Mouse (Mus musculus) limb, embryonic 13.5 days (tissue): ENCODE data around the gene Abhd12b. TPM values are rescaled to one million over a fixed set of nuclear protein-coding genes. Genes with fewer than 3 reads are reported as not detected.

Experiments
- ATAC-seq: fragments of 200-750 bp; cut with Nextera tagmentation; 2 replicates; pipeline ENCODE4 v1.8.0; 2017; ENCODE audit warnings: low read depth, moderate number of reproducible peaks, moderate TSS enrichment; ENCODE audit not compliant: low FRiP score
- H3K27ac ChIP-seq: fragments of 300-500 bp; sonication (generic); 2 replicates; pipeline ENCODE4 v1.5.1; 2015; ENCODE audit warnings: inconsistent platforms, mild to moderate bottlenecking, moderate library complexity
- H3K27me3 ChIP-seq: fragments of 300-500 bp; sonication (generic); 2 replicates; pipeline ENCODE4 v1.6.1; 2015; ENCODE audit warnings: mild to moderate bottlenecking, inconsistent platforms
- H3K36me3 ChIP-seq: fragments of 300-500 bp; sonication (generic); 2 replicates; pipeline ENCODE4 v1.6.1; 2015; ENCODE audit warnings: inconsistent platforms, mild to moderate bottlenecking, moderate library complexity
- H3K4me1 ChIP-seq: fragments of 300-500 bp; sonication (generic); 2 replicates; pipeline ENCODE4 v1.6.1; 2015; ENCODE audit warnings: inconsistent platforms
- H3K4me2 ChIP-seq: fragments of 300-500 bp; sonication (generic); replicated peaks from 2 replicates; pipeline ENCODE4 v1.6.1; 2015; ENCODE audit warnings: inconsistent platforms, mild to moderate bottlenecking, moderate library complexity
- H3K4me3 ChIP-seq: fragments of 300-500 bp; sonication (generic); 2 replicates; pipeline ENCODE4 v1.5.1; 2015; ENCODE audit warnings: moderate library complexity, mild to moderate bottlenecking, inconsistent platforms
- H3K9ac ChIP-seq: fragments of 300-500 bp; sonication (generic); 2 replicates; pipeline ENCODE4 v1.6.1; 2015; ENCODE audit warnings: mild to moderate bottlenecking, inconsistent platforms
- H3K9me3 ChIP-seq: fragments of 300-500 bp; sonication (generic); 2 replicates; pipeline ENCODE4 v1.6.1; 2016; ENCODE audit warnings: inconsistent platforms
- WGBS: fragments of 180-500 bp; shearing (Covaris S2); methylation state at CpG from one replicate; pipeline ENCODE4 v1.1.7; 2015; 5-methylcytosine and 5-hydroxymethylcytosine counted together
- polyA plus RNA-seq: library from polyadenylated mRNA; unstranded; fragments of >200 nt; fragmentation: Nextera tagmentation; extraction: Ambion mirVana; gene quantifications from 2 replicates; pipeline ENCODE4 v1.2.1, GENCODE M21; 2015

Abhd12b gene
- polyA plus RNA-seq, 1 experiment from 2014 or later = not detected

DNA sequence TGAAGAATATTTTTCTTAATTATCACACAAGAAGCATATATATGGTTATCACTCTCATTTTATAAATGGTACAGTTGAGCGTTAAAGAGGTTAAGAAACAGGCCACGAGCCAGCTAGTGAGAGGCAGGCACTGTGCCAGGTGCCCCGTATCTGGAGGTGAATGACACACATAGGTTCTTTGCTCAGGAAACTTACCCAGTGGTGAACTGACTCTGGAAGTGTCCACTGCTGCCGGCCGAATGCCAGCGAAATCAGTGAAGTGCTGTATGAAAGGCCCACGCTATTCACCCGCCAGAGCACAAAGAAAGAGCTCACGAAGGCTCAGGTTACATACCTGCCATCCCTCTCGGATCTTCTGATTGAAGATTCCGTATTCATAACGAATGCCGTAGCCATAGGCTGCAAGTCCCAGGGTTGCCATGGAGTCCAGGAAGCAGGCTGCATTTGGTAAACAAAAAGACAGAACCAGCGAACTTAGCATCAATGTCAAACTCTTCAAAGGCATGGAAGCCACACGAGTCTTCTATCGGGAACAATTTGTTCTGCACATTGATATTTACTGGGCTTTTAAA lies 62.4 kb downstream of the Abhd12b start:
- no peak overlapping the region for H3K4me2 ChIP-seq
- no peak overlapping the region for H3K4me3 ChIP-seq
- no peak for ATAC-seq
- no peaks in the 10 kb centered on the region for H3K27me3 ChIP-seq
- no peaks in the 10 kb centered on the region for H3K4me1 ChIP-seq
- no peaks in the 10 kb centered on the region for H3K9me3 ChIP-seq
- H3K27ac ChIP-seq = no peak overlapping the region
- WGBS = 73% methylated on average over 16 of the region's 16 CpGs
- H3K36me3 ChIP-seq = no peaks in the 10 kb centered on the region
- H3K9ac ChIP-seq = no peak overlapping the region

DNA sequence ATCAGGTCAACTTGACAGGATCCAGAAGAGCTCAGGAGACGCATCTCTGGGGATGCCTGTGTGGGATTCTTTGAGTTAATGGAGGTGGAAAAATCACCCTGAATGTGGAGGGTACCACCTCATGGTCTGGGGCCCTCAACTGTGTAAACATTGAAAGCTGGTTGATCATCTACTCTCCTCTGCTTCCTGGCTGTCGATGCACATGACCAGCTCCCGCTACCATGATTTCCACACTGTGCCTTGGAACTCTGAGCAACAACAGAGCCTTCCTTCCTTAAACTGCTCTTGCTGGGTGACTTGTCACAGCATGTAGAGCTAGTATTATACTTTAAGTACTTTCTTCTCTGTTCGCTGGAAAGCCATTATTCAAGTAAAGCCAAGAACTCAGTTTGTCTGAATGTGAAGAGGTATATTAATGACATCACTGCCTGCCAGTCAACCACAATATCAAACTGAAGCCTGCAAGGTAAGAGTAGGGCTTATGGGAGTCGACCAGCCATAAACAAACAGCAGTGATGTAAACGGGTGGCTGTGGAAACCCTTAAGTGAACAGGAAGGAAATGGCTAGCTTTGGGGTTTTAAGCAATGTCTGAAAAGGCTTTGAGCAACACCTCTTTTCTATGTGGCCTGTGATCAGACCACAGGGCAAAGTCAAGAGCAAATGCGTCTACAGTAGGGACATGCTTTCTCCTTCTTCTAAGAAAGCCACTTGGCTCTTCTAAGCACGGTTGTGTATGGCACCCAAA lies 65.0 kb downstream of the Abhd12b start:
- Histone ChIP-seq H3K9me3 (no peaks in the 10 kb centered on the region), H3K4me2 (no peak overlapping the region), H3K4me3 (no peak overlapping the region), H3K4me1 (no peaks in the 10 kb centered on the region), H3K27ac (no peak overlapping the region), H3K36me3 (no peaks in the 10 kb centered on the region), H3K9ac (no peak overlapping the region), H3K27me3 (no peaks in the 10 kb centered on the region)
- WGBS = 84% methylated on average over 8 of the region's 8 CpGs
- ATAC-seq = no peak

DNA sequence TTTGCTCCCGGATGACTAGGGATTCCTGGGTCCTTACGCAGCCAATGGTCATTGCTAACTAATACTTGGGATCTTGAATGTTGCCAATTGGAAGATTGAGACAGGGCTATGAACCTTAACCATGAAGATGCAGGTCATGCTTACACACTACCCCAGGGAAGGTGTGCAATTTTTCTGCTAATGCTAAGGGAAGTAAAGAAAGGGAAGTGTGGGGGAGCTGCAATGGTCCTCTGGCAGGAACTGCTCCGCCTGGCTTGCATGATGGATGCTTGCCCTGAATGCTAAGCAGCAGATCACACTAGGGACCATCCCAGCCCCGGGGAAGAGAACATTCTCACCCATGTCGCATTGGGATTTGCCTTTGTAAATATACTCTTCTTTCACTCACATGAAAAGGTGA lies 67.5 kb downstream of the Abhd12b start:
- WGBS = 78% methylated on average over 5 of the region's 5 CpGs
- no peaks in the 10 kb centered on the region for H3K9me3 ChIP-seq
- no peak for ATAC-seq
- H3K27me3 ChIP-seq = peaks cover 7% of the 10 kb centered on the region; the same call in 1 of the 2 replicates
- no peak overlapping the region for H3K9ac ChIP-seq
- H3K4me3 ChIP-seq = no peak overlapping the region
- no peaks in the 10 kb centered on the region for H3K36me3 ChIP-seq
- no peak overlapping the region for H3K27ac ChIP-seq
- H3K4me1 ChIP-seq = peaks cover 1% of the 10 kb centered on the region; the same call in 1 of the 2 replicates
- H3K4me2 ChIP-seq = no peak overlapping the region

DNA sequence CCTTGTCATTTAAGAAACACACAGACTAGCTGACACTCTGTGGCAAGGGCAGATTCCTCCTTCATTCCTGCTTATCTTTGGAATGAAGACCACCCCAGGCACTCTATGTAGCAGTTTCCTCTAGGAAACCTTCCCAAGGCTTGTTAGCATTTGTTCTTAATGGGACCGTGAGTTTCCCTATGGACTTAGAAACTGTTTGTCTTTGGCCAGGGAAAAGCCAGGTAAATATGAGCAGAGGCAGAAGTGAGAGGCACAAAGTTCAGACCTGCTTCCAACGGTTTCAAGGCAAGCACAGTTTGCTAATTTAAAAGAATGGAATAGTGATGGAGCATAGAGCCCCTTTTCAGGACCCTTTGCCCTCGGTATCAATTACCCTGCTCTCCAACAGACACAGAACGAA lies 69.4 kb downstream of the Abhd12b start:
- no peak overlapping the region for H3K4me2 ChIP-seq
- 73% methylated on average over 4 of the region's 4 CpGs for WGBS
- no peak for ATAC-seq
- H3K36me3 ChIP-seq = no peaks in the 10 kb centered on the region
- no peak overlapping the region for H3K27ac ChIP-seq
- H3K4me1 ChIP-seq = peaks cover 9% of the 10 kb centered on the region
- H3K27me3 ChIP-seq = peaks cover 7% of the 10 kb centered on the region; the same call in 1 of the 2 replicates
- H3K4me3 ChIP-seq = no peak overlapping the region
- no peaks in the 10 kb centered on the region for H3K9me3 ChIP-seq
- H3K9ac ChIP-seq = no peak overlapping the region

DNA sequence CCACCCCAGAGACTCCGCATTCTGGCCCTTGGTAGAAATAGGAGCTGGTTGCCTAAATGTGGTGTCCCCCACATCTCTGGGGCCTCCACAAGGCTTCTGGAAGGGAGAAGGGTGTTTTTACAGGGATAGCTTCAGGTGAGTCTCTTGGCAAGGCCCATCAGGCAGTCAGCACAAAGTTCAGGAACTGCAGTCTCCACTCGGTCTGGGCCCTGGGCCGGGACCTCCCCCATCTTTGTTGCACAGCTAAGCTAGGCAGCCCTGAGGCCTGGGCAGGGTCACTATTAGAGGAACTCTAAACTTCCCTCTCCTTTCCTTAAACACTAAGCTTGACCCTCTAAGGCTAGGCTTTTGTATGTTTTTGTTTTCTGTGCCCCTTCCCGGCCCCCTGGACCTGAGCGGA lies 72.7 kb downstream of the Abhd12b start:
- peaks cover 7% of the 10 kb centered on the region; the same call in 1 of the 2 replicates for H3K27me3 ChIP-seq
- ATAC-seq = peak; percentile 16; the same call in 1 of the 2 replicates
- peak overlapping the region; percentile 52 for H3K4me3 ChIP-seq
- peaks cover 9% of the 10 kb centered on the region for H3K4me1 ChIP-seq
- H3K9me3 ChIP-seq = no peaks in the 10 kb centered on the region
- 38% methylated on average over 5 of the region's 5 CpGs for WGBS
- H3K36me3 ChIP-seq = no peaks in the 10 kb centered on the region
- peak overlapping the region; percentile 90 for H3K4me2 ChIP-seq
- no peak overlapping the region for H3K27ac ChIP-seq
- peak overlapping the region; percentile 70 for H3K9ac ChIP-seq

DNA sequence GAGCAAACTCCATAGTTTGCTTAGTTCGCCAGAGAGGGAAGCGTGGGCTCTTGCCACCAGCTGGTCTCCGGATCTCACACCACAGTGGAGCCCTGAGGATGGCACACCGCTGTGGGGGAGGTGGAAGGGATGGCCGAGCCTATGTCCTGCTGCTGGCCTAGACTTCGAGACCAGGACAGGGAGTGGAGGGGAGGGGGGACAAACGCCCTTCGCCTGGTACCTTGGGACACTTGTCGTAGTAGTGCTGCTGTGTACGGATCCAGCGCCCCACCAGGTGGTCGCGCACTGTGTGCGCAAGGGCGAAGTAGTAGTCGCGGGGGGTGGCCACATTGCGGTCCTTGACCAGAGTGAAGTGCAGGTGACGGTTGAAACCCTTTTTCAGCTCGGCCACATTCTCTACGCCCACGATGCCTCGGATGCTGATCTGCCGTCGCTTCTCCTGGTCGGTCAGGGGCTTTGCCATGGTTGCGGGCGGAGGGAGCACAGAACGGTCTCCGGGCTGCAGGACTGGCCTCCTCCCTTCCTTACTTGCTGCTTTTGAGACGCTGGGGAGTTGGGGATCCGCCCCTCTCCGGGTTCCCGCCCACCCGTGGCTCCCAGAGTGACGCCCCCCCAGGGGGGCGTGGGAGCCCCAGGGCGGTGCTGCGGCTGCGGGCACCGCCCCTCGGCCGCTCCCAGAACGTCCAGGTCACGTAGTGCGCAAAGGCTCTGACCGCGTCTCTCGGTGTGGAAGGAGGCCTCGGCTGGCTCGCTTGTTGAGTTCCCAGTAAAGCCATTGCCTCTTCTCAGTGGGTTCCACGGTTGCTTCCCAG lies 73.4 kb downstream of the Abhd12b start:
- H3K27ac ChIP-seq = no peak overlapping the region
- H3K4me1 ChIP-seq = peaks cover 9% of the 10 kb centered on the region
- peak; percentile 78 for ATAC-seq
- no peaks in the 10 kb centered on the region for H3K9me3 ChIP-seq
- peak overlapping the region; percentile 70 for H3K9ac ChIP-seq
- peak overlapping the region; percentile 52 for H3K4me3 ChIP-seq
- H3K27me3 ChIP-seq = peaks cover 7% of the 10 kb centered on the region; the same call in 1 of the 2 replicates
- no peaks in the 10 kb centered on the region for H3K36me3 ChIP-seq
- peak overlapping the region; percentile 90 for H3K4me2 ChIP-seq
- WGBS = under 1% methylated on average over 51 of the region's 52 CpGs

DNA sequence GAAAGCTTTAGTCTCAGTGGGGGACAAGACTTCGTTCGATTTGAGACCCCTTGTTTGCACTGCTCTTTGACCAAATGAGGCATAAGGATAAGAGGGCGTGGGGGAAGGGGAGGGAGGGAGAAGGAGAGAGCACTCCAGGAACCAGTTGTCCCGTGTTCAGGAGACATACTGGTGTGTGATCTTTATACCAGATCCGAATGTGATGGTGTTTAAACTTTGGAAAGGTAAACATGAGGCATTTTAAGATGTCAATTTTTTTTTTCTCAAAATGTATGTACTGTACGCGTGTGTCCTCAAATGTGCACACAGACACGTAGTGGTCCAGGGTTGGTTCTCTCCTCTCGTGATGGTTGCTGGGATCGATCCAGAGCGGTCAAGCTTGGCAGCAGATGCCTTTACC lies 74.2 kb downstream of the Abhd12b start:
- Histone ChIP-seq H3K36me3 (no peaks in the 10 kb centered on the region), H3K27me3 (peaks cover 7% of the 10 kb centered on the region; the same call in 1 of the 2 replicates), H3K4me1 (peaks cover 9% of the 10 kb centered on the region), H3K9ac (no peak overlapping the region), H3K4me3 (peak overlapping the region; percentile 52; the same call in 1 of the 2 replicates), H3K4me2 (peak overlapping the region; percentile 90), H3K9me3 (no peaks in the 10 kb centered on the region), H3K27ac (no peak overlapping the region)
- ATAC-seq = no peak
- 68% methylated on average over 11 of the region's 11 CpGs for WGBS

DNA sequence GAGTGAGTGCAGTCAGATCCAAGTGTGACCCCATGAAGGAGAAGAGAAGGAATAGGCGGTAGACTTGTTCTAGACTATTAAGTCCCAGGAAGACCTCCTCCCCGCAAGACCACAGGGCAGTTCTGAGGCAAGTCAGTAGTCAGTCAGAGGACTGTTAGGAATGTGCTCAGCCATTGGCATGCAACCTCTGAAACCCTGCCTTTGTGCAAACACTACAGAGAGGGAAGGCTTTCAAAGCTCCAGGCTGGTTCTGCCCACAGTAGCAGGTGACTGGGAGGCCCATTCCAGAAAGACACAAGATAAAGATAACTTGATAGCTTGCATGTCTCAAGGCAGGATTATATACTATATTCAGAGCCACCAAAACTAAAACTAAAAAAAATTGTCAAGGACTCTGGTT lies 77.4 kb downstream of the Abhd12b start, which contains the start of gene Pygl:
Pygl (minus strand) TSS at position 195 of the 400 bp plus-strand sequence.
- ATAC-seq = no peak
- no peaks in the 10 kb centered on the region for H3K27me3 ChIP-seq
- H3K4me3 ChIP-seq = no peak within 1 kb of the TSS
- no peaks in the 10 kb centered on the region for H3K9me3 ChIP-seq
- H3K4me2 ChIP-seq = no peak within 1 kb of the TSS
- H3K27ac ChIP-seq = no peak within 1 kb of the TSS
- H3K4me1 ChIP-seq = peaks cover 14% of the 10 kb centered on the region
- 76% methylated on average over 2 of the region's 2 CpGs for WGBS
- H3K9ac ChIP-seq = no peak within 1 kb of the TSS
- H3K36me3 ChIP-seq = no peaks in the 10 kb centered on the region

DNA sequence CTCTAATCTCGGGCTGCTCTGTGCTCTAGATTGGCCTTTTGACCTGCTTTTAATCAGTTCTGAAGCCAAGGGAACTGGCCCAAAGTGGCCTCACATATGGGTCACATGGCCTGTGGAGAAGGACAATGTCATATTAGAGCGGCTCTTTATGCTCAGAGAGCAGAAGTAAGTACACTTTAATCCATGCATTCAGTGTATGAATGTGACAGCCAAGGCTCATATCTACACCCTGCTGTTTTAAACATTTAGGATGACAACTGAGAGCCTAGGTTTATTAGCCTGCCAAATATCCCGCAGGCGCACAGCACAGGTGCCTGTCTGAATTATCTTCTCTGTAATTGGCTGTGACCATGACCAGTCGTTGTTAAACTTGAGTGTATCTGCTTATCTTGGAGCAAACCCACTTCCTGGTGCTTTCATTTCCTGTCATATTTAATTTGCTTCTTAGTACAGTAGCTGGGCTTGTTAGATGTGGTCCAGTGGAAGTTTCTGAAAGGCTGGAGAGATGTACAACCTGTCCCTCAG lies 78.1 kb downstream of the Abhd12b start:
- no peak overlapping the region for H3K4me3 ChIP-seq
- H3K9me3 ChIP-seq = no peaks in the 10 kb centered on the region
- WGBS = 44% methylated on average over 5 of the region's 5 CpGs
- H3K36me3 ChIP-seq = no peaks in the 10 kb centered on the region
- no peak overlapping the region for H3K9ac ChIP-seq
- no peaks in the 10 kb centered on the region for H3K27me3 ChIP-seq
- no peak for ATAC-seq
- H3K27ac ChIP-seq = no peak overlapping the region
- H3K4me2 ChIP-seq = no peak overlapping the region
- peaks cover 6% of the 10 kb centered on the region for H3K4me1 ChIP-seq
